Mouse (Mus musculus): ENCODE data around the gene Sergef.

The Sergef gene

GRCm38 (mm10) chr7:46403616-46404485 lies 235.8 kb downstream of the Sergef start:
- DNase-seq (ENCODE audit: low read depth), result no peak

GRCm38 (mm10) chr7:46401371-46402180 lies 238.0 kb downstream of the Sergef start:
- no peak for DNase-seq (ENCODE audit: low read depth)

GRCm38 (mm10) chr7:46400346-46400745 lies 239.3 kb downstream of the Sergef start:
- DNase-seq (ENCODE audit: low read depth), result no peak

GRCm38 (mm10) chr7:46399676-46400075 lies 239.9 kb downstream of the Sergef start:
- no peak for DNase-seq (ENCODE audit: low read depth)

DNA sequence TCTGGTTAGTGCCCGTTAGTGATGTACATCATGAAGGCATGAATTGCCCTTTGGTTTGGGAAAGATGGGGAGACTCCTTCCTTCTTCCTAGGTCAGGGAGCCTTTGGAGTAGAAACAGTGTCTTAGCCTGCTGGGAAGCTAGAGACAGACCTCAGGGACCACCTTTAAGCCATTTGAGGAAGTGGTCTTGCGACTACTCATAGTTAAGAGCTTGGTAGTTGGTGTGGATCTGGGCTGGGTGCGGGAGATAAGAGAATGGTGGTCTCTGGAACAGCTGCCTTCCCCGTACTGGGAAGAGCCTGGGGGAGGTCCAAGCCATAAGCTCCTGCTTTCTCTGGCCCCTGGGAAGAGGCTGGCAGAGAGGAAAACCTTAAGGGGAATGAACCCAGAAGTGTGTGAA lies 241.0 kb downstream of the Sergef start:
- no peak for DNase-seq (ENCODE audit: low read depth)

GRCm38 (mm10) chr7:46397732-46398333 lies 241.8 kb downstream of the Sergef start:
- DNase-seq (ENCODE audit: low read depth), result no peak

DNA sequence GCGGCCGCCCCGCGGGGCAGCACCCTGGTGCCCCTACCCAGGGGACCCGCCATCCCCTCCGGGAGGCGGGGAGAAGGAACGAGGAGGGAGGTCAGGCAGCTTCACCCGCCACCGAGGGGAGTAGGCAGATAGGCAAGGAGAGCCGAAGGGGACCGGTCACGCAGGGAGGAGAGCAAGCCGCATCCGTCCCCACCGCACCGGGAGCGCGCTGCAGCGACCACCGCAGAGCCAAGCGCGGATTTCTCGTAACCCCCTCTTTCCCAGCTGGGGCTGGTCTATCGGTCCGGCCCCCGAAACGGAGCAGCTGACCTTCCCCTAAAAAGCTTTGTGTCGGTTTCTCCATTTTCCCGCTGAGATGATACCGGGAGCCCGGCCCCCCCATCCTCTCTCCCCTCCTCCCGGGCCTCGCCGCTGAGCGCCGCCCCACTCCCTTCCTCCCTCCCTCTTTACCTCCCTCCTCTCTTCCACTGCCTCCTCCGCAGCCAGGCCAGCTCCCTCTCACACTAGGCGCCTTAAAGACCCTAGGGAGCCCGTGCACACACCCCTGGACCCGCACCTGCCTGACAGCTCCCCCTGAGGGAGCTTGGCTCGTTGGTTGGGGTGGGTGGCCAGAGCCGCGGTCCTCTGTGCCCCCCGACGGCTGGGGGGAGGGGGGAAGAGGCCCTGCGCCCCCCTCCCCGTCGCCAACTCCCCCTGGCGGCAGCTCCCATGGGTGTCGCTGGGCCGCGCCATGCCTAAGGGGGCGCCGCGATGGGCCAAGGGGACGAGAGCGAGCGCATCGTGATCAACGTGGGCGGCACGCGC lies 242.5 kb downstream of the Sergef start:
- no peak for DNase-seq (ENCODE audit: low read depth)

DNA sequence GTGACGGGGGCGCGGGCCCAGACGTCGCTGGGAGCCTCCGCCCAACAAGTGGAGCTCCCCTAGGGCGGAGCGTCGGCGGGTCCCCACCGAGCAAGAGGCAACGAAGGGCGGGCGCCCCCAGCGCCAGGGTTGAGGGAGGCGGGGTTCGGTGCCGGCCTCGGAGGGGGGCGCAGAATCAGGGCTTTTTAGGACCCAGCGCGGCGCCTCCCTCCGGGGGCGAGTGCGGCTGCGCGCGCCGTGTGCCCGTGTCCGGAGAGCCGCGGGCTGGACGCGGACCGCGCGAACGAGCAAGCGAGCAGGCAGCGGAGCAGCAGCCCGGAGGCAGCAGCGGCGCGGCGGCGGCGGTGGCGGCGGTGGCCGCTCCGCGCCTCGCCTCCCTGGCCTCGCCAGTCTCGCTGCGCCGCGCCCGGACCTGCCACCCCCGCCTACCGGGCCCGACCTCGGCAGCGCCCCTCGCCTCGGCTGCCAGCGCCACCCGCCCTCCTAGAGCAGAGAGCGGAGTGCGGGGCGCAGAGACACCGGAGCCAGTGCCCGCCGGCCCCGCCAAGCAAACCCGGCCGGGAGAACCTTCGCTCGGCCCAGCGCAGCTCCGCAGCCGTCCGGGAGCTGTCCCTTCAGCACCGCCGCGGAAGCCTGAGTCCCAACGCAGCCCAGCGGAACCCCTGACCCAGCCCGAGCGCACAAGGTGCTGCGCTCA lies 243.2 kb downstream of the Sergef start, which contains the start of gene Kcnc1:
Kcnc1 (plus strand) TSS at position 267 of the 697 bp plus-strand sequence.
- no peak for DNase-seq (ENCODE audit: low read depth)

- no peak for DNase-seq (ENCODE audit: low read depth)
Measured at GRCm38 (mm10) chr7:46395571-46395970, 244.0 kb downstream of the Sergef start.

DNA sequence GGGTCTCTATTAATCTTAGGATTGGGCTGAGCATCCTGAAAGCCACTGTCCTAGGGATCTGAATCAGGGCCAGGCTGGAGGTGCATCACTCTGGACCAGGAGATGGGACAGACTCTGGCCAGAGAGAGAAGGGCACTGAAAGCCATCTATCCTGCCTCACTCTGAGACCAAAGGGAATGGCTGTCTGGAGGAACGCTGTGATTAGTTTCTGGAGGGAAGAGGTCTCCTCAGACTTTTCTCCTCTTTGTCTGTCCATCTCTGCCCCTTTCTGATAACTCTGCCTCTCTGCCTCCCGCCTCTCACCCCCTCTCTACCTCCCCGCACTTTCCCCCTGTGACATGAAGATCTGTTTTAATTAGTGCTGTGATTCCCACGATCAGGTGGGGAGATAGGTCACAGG lies 244.7 kb downstream of the Sergef start:
- no peak for DNase-seq (ENCODE audit: low read depth)

DNA sequence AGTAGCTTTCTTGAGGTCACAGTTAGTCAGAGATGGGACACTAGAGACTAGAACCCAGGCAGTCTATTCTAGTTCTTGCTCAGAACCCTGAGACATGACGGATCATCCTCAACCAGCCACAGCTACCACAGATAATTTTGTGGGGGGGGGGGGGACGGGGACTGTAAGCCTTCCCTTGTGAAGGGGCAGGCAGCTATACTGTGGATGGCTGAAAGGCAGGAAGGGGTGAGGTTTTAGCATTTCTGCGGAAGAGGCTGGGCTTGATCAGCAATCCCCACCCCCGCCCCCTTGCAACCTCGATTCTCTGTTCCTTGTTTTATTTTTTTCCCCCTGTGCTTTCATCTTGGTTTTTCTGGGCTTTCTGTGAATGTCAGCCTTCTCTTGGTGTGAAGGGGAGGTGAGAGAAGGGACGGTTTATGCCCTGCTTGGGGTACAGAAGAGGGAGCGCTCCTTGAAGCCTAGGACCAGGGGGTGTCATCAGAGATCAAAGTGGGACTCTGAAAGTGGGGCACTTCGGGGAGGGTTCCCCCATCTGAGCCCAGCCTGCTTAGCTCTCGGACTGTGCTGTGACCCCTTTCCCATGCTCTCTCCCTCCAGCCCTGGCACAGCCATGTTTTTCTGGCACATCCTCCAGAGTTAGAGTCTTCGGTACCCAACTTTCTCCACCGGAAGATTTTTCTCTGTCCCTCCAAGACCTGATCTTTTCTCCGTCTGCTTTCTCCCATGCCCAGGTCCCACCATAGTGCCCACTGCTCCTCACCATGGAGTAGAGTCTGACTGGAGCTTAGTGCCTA lies 245.7 kb downstream of the Sergef start:
- no peak for DNase-seq (ENCODE audit: low read depth)

Measured in NIH3T3 (cell line).